Mouse (Mus musculus): ENCODE data around the gene Tnip1. TPM values are rescaled to one million over a fixed set of nuclear protein-coding genes. Genes with fewer than 3 reads are reported as not detected.
A peak's percentile ranks its signal among the peaks of the same experiment; 100 is the strongest.

Tnip1 gene
- total RNA-seq, 2 experiments from 2014 or later: 73.4 to 75.0 TPM

DNA sequence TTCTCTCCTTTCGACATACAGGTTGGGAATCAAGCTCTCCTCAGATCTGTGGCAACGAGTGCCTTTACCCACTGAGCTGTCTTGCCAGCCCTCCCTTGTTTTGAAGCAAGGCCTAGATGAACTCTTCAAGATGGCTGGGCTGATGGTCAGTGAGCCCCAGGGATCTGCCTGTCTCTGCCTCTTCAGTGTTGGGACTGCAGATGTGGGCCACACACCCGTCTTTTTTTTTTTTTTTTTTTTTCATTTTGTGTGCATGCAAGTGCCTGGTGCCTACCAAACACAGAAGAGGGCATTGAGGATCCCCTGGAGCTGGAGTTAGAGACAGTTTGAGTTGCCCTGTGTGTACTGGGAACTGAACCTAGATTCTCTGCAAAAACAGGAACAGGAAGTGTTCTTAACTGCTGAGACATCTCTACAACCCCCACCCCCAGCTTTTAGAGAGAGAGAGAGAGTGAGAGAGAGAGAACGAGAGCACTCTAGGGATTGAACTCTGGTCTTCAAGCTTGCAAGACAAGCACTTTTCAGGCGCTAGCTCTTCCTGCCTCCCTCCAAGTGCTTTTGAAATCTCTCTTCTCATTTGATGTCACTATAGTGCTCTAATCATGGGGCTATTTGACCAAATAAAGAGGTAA, 78.4 kb downstream of the Tnip1 start:
- no peak for DNase-seq (ENCODE audit: low spot score in 2 of 2)

DNA sequence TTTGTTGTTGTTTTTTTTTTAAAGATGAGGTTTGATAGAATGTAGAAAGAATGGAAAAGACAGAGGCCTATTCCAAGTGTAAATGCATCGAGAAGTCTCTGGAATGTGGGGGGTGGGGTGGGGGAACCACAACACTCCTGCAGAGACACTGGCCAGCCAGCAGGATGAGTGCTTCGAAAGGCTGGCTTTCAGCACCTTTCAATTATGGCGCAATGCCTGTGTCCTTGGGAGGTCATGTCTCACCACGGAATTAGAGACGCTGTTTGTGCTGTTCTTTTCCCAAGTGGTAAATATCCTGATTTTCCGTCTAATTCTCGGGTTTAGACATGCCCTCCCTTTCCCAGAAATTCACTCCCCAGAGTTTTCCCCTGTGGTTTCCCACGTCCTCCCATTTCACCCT, 80.0 kb downstream of the Tnip1 start:
- no peak for DNase-seq (ENCODE audit: low spot score in 2 of 2)

DNA sequence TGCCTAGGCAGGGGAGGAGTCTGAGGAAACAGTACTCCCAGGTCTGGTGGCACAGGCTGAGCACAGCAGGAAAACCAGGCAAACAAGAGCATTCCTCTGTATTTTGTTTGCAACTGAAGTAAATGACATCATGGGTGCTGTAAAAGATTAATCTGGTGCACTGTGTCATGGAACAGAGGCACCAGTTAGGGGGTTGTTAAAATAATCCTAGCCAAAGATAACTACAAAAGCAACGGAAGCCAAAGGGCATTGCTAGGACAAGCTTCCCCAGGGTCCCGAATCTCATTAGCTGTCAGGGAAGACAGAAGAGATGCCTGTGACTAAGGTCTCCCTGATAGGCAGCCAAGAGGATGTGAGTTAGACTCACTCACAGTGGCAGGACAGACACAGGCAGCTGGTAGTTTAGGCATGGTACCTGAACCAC, 81.7 kb downstream of the Tnip1 start:
- no peak for DNase-seq (ENCODE audit: low spot score in 2 of 2)

DNA sequence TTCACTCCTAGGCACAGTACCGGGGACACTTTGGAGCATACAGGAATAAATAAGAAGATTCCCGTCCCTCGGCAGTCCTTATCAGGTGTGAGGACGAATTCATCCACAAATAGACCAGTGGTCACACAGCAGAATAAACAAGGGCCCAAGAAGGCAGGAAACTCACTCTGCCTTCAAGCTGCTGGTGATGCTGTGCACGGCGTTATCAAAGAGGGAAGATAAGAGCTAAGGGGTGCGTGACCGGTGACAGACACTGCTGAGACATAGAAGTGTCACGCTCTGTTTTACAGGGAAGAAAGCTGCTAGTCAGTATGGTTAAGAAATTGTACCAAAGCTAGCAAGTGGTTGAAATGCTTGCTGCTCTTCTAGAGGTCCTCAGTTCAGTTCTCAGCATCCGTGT, 82.8 kb downstream of the Tnip1 start:
- DNase-seq (ENCODE audit: low spot score in 2 of 2): no peak

DNA sequence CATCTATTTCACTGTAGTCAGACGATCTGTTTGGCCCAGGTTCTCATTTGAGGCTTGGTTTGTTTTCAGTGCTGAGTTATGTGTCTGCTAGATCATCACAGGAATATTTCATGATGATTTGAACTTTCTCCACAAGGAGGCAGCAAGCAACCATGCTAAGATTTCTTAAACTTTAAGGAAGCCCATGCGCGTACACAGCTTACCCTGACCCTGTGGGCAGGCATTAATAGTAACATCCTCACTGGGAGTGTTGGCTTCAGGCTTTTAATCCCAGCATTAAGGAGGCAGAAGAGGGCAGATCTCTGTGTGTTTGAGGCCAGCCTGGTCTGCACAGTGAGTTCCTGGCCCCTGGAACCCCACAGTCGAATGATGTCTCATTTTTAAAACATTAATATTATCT, 83.3 kb downstream of the Tnip1 start:
- peak in 1 of 2 experiments; percentile 12 for DNase-seq (ENCODE audit: low spot score in 2 of 2)

DNA sequence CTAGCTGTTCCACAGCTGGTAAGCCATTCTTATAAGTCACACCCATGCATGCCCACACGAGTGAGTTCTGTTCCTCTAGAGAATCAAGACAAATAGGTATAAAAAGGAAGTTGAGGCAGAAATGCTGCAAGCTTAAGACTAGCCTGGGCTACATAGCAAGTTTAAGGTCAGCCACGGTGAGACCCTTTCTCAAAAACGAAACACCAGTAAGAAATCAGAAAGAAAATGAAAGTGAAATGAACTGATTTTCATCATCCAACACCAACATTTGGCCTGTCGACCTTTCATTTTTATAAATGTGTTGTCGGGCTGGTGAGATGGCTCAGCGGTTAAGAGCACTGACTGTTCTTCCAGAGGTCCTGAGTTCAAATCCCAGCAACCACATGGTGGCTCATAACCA, 83.8 kb downstream of the Tnip1 start:
- DNase-seq (ENCODE audit: low spot score in 2 of 2): no peak

DNA sequence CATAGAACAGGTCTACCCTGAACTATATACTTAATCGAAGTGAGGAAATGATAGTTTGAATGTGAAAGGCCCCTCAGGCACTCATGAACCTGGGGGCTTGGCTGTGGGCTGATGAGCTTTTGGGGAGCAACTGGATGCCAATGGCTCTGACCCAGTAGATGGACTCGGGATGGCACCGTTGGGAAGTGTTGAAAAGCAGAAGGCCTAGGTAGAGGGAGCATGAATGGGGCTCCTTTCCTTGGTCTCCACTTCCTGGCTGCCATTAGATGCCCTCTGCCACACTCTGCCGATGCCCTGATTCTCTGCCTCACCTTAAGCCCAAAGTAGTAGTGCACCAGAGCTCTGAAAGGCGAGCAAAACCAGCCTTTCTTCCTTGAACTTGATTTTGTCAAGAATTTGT, 86.7 kb downstream of the Tnip1 start:
- no peak for DNase-seq (ENCODE audit: low spot score in 2 of 2)

DNA sequence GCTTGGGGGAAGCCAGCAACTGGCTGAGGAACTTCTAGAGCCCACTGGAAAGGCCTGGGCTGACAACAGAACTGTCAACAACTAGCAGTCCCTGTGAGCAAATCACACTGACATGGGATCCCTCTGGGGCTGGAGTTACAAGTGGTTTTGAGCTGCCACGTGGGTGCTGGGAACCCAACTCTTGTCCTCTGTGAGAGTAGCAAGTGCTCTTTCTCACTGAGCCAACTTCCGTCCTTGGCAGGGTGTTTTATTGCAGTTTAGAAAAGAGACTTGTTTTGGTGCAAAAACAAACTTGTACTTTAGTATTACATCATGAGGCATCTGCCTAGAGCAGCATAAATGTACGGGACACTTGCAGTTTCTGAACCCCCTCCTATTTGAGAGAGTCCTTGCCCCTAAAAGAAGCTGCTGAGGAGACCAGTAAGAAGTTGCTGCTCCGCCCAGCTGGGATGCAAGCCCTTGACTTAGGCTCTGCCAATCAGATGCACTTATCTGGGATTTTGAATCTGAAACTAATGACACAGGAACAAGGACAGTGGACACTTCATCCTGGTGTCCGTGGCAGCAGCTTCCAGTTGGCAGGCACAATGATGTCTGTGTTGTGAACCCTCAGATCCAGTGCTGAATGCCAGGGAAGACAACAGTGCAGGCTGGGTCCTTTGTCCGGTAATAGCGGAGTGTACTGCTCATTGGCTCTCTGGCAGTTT, 90.7 kb downstream of the Tnip1 start:
- DNase-seq (ENCODE audit: low spot score in 2 of 2): peak in 1 of 2 experiments; percentile 11

DNA sequence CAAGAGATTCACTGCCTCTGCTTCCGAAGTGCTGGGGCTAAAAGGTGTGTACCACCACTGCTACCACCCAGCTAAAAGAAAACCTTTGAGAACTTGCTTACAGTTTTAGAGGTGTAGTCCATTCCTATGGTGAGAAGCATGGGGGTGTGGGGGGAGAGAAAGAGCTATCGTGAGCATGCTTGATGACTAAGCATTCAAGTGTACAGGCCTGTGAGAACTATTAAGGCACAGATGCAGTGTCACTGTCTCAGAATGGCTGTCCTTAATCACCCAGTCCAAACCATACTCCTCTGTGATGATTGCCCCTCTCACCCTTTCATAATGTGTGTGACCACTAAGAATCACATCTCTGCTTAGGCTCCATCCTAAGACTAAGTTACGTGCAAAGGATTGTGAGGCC, 93.4 kb downstream of the Tnip1 start:
- DNase-seq (ENCODE audit: low spot score in 2 of 2): no peak

DNA sequence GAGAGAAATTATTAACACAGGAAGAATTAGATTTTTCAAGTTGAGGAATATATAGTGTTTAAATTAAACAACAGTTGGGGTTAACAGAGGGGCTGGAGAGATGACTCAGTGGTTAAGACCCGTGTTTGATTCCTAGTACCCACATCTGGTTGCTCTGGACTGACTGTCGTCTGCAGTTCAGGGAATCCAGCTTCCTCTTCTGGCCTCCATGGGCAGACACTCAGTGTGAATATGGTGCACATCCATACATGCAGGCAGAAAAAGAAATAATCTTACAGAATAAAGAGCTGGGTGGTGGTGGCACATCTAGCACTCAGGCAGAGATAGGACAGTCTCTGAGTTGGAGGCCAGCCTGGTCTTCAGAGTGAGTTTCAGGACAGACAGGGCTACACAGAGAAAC, 94.3 kb downstream of the Tnip1 start:
- DNase-seq (ENCODE audit: low spot score in 2 of 2): no peak

DNA sequence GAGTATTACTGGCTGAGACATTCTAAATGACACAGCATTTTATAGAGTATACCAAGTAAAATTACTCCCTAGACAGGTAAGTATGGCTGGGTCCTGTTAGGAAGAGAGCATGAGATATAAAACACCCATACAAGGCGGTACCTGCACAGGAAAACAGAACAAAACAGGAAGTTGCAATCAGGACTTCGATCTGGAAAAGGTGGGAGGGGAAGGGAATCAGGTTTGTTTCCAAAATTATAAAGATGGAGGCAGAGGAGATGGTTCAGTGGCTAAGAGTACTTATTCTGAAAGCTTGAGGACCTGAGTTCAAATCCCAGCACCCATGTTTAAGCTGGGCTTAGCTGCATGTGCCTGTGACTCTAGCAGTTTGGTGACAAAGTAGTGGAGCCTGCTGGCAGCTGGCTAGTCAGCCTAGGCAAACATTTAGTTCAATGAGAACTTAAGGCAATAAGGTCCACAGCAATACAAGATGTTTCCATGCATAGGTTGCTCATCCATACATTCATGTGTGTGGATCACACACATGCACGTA, 94.7 kb downstream of the Tnip1 start:
- no peak for DNase-seq (ENCODE audit: low spot score in 2 of 2)

DNA sequence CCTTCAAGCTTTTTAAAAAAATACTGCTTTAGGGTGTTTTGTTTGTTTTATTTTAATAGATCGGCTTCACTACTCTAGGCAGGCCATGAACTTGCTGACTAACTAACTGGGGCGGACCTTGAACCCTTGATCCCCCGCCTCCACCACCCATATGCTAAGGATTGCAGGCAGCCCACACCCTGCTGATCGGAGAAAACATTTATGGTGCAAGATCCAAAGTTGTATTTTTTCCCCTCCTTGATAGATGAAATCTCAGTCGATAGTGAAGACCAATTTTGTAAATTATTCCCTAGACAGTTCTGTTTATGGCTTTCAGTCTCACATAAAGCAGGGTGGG, 95.7 kb downstream of the Tnip1 start:
- DNase-seq (ENCODE audit: low spot score in 2 of 2): no peak

DNA sequence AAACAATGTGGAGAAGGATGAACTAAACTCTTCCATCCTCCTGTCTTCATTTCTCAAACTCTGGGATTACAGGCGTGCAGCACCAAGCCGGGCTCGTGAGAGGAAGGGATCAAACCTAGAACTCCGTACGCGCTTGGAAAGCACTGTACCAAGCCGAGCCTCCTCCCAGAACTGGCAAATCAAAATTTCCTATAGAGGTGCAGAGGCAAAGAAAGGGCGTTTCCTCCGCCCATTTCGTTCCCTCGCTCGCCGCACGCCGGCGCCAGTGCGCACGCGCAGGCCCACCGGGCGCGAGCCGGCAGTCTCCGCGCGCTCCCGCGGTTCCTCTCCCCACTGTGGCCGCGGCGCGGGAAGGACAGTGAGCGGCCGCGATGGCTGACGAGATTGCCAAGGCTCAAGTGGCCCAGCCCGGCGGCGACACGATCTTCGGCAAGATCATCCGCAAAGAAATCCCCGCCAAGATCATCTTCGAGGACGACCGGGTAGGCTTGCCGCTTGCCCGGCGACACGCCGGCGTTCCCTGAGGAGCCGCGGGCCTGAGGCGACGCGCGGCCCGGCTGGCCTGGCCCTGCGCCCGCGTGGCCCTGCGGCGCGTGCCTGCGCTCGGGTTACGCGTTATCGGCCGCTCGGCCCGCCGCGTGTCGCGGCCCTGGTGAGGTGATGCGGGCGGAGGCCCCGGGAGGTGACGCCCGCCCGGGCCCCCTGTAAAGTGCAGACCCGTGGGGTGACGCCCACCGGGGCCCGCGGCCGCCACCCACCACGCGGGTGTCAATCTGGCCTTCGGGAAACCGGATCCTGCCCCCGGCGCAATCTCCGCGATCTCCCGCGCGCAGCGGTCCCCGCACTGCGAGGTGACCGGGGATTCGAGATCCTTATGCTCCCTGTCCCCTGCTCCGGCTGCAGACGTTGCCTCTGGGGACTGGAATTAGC, 96.3 kb downstream of the Tnip1 start, which contains the start of gene Hint1:
Gene Hint1, plus strand, starts transcription at position 265 of the 930 bp plus-strand sequence.
- peak; percentile 85 for DNase-seq (ENCODE audit: low spot score in 2 of 2)

DNA sequence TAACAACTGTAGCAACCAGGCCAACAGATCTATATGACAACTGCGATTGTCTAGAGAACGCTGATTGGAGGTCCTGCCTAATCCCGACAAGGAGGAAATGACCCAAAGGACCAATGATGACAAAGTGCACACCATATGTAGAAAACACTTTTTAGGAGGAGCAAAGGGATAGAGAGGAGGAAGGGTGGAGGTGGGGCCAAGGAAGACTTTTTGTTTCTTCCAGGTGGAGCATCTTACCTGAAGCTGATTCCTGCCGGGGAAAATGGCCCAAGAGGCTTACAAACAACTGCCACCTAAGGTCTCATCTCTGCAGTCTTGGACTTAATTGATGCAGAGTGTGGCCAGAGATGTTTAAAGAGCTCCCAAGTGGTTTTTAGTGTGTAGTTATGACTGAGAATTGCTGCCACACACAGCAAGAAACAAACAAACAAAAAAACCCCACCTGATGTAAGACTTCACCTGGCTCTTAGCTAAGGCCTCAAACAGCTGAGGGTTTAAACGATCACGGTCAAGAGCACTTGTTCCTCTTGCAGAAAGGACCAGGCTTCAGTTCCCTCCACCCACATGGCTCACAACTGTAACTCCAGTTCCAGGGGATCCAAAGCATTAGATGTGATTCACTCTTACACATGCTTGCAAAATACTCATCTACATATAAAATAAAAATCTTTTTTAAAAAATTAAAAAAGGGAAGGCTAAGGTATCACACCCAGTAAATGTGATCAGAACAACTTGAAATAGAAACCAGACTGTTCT, 97.2 kb downstream of the Tnip1 start:
- DNase-seq (ENCODE audit: low spot score in 2 of 2): no peak

DNA sequence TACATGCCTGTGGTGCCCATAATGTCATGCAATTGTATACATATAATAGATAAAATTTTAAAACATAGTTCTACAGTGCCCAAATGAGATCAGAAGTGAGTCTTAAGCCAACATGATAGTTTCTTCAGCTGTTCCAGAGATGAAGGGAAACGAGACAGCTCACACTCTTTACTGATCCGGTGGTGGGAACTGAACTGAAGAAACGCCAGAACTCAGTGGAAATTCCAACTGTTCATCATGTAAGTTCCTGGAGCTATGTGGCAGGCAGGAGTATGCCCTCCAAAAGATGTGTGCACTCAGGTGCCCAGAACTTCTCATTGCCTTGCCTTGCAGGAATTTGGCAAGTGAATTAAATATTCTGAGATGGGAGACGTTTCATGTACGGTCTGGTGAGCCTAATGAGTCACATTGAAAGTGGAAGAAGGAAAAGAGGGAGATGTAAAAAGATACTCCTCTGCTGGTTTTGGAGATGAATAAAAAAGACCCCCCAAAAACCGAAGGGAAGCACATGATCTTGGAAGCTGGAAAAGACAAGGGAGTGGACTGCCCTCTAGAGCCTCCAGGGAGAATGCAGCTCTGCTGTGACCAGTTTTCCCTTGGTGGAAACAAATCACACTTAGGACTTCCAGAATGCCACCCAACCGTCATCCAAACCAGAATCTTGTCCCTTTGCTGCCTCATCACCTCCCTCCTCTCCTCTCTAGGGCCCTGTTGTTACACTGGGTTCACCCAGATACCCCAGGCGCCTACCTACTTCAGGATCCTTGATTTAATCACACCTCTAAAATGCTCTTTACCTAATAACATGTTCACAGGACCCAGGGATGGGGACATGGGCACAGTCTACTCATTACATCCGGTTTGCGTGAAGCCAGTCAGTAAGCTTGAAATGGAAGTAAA, 99.8 kb downstream of the Tnip1 start:
- peak in 1 of 2 experiments; percentile 28 for DNase-seq (ENCODE audit: low spot score in 2 of 2)

DNA sequence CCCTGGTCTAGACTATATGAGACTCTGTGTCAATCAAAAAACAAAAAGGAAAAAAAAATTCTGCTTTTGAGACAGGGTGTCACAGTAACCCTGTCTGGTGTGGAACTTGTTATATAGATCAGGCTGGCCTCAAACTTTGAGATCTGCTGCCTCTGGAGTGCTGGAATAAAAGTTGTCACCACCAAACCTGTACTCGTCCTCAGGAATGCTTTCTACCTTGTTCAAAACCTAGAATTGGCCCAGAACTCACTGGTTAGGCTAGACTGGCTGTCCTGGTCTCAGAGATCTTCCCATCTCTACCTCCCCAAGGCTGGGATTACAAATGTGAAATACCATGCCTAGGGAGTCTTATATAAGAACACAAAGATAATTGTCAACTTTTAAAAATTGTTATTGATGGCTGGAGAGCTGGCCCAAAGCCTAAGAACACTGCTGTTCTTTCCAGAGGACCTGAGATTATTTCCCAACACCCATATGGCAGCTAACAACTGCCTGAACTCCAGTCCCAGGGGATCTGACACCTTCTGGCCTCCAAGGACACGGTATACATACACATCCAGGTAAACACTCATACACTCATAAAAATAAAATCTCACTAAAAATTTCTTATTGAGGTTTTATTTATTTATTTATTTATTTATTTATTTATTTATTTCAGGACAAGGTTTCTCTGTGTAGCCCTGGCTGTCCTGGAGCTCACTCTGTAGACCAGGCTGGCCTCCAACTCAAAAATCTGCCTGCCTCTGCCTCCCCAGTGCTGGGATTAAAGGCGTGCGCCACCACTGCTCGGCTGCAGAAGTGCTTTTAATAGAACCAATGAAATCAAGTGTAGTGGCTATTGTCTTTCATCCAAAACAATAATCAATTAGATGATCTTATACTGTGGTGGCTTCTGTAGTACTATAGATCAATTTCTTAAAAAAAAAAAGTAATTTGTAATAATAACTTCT, 101.0 kb downstream of the Tnip1 start:
- DNase-seq (ENCODE audit: low spot score in 2 of 2): no peak

All from adrenal gland, postnatal 4 days (tissue).